Mouse (Mus musculus) kidney, adult 2 months (tissue): ENCODE data around the gene Slc25a23. TPM values are rescaled to one million over a fixed set of nuclear protein-coding genes. Genes with fewer than 3 reads are reported as not detected.

Experiments
- DNase-seq: peaks from one replicate; pipeline ENCODE4 v3.0.0; 2021
- H3K27ac ChIP-seq: fragments of 200-500 bp; 2 replicates; pipeline ENCODE4 v1.5.1; 2012; ENCODE audit warnings: low read depth, low read length, control low read depth, inconsistent platforms; ENCODE audit not compliant: insufficient read depth
- H3K27me3 ChIP-seq: fragments of 200-500 bp; replicated peaks from 2 replicates; pipeline ENCODE4 v1.6.1; 2012; ENCODE audit warnings: mild to moderate bottlenecking, moderate library complexity, low read length, inconsistent platforms; ENCODE audit not compliant: control insufficient read depth, insufficient read depth
- H3K36me3 ChIP-seq: fragments of 200-500 bp; 2 replicates; pipeline ENCODE4 v1.6.1; 2012; ENCODE audit warnings: mild to moderate bottlenecking, moderate library complexity, low read length, inconsistent platforms; ENCODE audit not compliant: control insufficient read depth, insufficient read depth
- H3K4me1 ChIP-seq: fragments of 200-500 bp; 2 replicates; pipeline ENCODE4 v1.6.1; 2011; ENCODE audit warnings: low read length; ENCODE audit not compliant: control insufficient read depth, insufficient read depth
- H3K4me3 ChIP-seq: fragments of 200-500 bp; 2 replicates; pipeline ENCODE4 v1.5.1; 2011; ENCODE audit warnings: mild to moderate bottlenecking, low read depth, low read length, control low read depth; ENCODE audit not compliant: insufficient read depth
- CTCF ChIP-seq: fragments of 200-500 bp; conservative IDR thresholded peaks from 2 replicates; pipeline ENCODE4 v1.5.1; 2011; ENCODE audit warnings: low read depth, mild to moderate bottlenecking, control low read depth, low read length, moderate library complexity, mixed read lengths; ENCODE audit not compliant: insufficient read depth, insufficient read length
- POLR2A ChIP-seq: fragments of 200-500 bp; IDR thresholded peaks from one replicate; pipeline ENCODE4 v1.6.1; 2011; ENCODE audit warnings: low read depth, low read length, control low read depth
- WGBS: fragments of 180-500 bp; shearing (Covaris S2); methylation state at CpG from one replicate; pipeline ENCODE4 v1.1.7; 2018; 5-methylcytosine and 5-hydroxymethylcytosine counted together
- polyA plus RNA-seq: library from polyadenylated mRNA; depleted of rRNA; stranded (reverse); fragments of >200 nt; gene quantifications from 2 replicates; pipeline ENCODE4 v1.2.3, GENCODE M21; 2012

Slc25a23 gene
- polyA plus RNA-seq, 1 experiment: 124 TPM

GRCm38 (mm10) chr17:57104496-57104895, 44.8 kb upstream of the Slc25a23 start:
- Histone ChIP-seq H3K27ac (no peak overlapping the region), H3K4me1 (no peaks in the 10 kb centered on the region), H3K36me3 (no peaks in the 10 kb centered on the region), H3K4me3 (peak overlapping the region; percentile 91; the same call in 1 of the 2 replicates), H3K27me3 (0 out of 2 replicates have a peak, but pooled peaks cover 2% of the 10 kb centered on the region)
- TF ChIP-seq CTCF (no peak), POLR2A (no peak)
- 56% methylated on average over 4 of the region's 4 CpGs for WGBS
- no peak for DNase-seq

- Histone ChIP-seq H3K4me1 (no peaks in the 10 kb centered on the region), H3K27ac (no peak overlapping the region), H3K36me3 (no peaks in the 10 kb centered on the region), H3K27me3 (0 out of 2 replicates have a peak, but pooled peaks cover 2% of the 10 kb centered on the region), H3K4me3 (no peak overlapping the region)
- 89% methylated on average over 2 of the region's 2 CpGs for WGBS
- no peak for TF ChIP-seq POLR2A
- TF ChIP-seq CTCF: no peak
- DNase-seq: no peak
These were observed 42.6 kb upstream of the Slc25a23 start for GRCm38 (mm10) chr17:57102276-57102675.

- Histone ChIP-seq H3K4me3 (no peak overlapping the region), H3K4me1 (no peaks in the 10 kb centered on the region), H3K36me3 (no peaks in the 10 kb centered on the region), H3K27ac (no peak overlapping the region), H3K27me3 (no peaks in the 10 kb centered on the region)
- DNase-seq: no peak
- WGBS: 17% methylated on average over 10 of the region's 10 CpGs
- TF ChIP-seq CTCF: no peak
These were observed 40.1 kb upstream of the Slc25a23 start for GRCm38 (mm10) chr17:57099629-57100325.

GRCm38 (mm10) chr17:57098321-57098720, 38.7 kb upstream of the Slc25a23 start:
- H3K36me3 ChIP-seq: no peaks in the 10 kb centered on the region
- no peaks in the 10 kb centered on the region for H3K27me3 ChIP-seq
- no peaks in the 10 kb centered on the region for H3K4me1 ChIP-seq
- TF ChIP-seq POLR2A (no peak), CTCF (no peak)
- H3K4me3 ChIP-seq: no peak overlapping the region
- WGBS: 83% methylated on average over 5 of the region's 5 CpGs
- no peak overlapping the region for H3K27ac ChIP-seq
- no peak for DNase-seq

GRCm38 (mm10) chr17:57096623-57096920, 36.9 kb upstream of the Slc25a23 start:
- WGBS: under 1% methylated on average over 11 of the region's 11 CpGs
- Histone ChIP-seq H3K36me3 (no peaks in the 10 kb centered on the region), H3K27ac (no peak overlapping the region), H3K27me3 (no peaks in the 10 kb centered on the region), H3K4me1 (no peaks in the 10 kb centered on the region), H3K4me3 (peak overlapping the region; percentile 24; the same call in 1 of the 2 replicates)
- DNase-seq: peak; percentile 80
- TF ChIP-seq CTCF (peak; percentile 85), POLR2A (no peak)

GRCm38 (mm10) chr17:57095855-57096622, 36.4 kb upstream of the Slc25a23 start:
- DNase-seq: peak; percentile 69
- no peaks in the 10 kb centered on the region for H3K27me3 ChIP-seq
- no peak overlapping the region for H3K27ac ChIP-seq
- peak overlapping the region; percentile 24; the same call in 1 of the 2 replicates for H3K4me3 ChIP-seq
- no peaks in the 10 kb centered on the region for H3K4me1 ChIP-seq
- no peaks in the 10 kb centered on the region for H3K36me3 ChIP-seq
- 3% methylated on average over 19 of the region's 19 CpGs for WGBS
- no peak for TF ChIP-seq CTCF
- no peak for TF ChIP-seq POLR2A

GRCm38 (mm10) chr17:57094222-57094621, 34.6 kb upstream of the Slc25a23 start:
- H3K4me1 ChIP-seq: no peaks in the 10 kb centered on the region
- no peaks in the 10 kb centered on the region for H3K27me3 ChIP-seq
- no peaks in the 10 kb centered on the region for H3K36me3 ChIP-seq
- H3K4me3 ChIP-seq: no peak overlapping the region
- no peak overlapping the region for H3K27ac ChIP-seq
- TF ChIP-seq POLR2A: no peak
- TF ChIP-seq CTCF: no peak
- DNase-seq: no peak
- WGBS: 97% methylated on average over 3 of the region's 3 CpGs
